Mouse (Mus musculus): ENCODE data around the gene Dennd1a. TPM values are rescaled to one million over a fixed set of nuclear protein-coding genes. Genes with fewer than 3 reads are reported as not detected.

The Dennd1a gene
- polyA plus RNA-seq, 1 experiment: 44.5 TPM

GRCm38 (mm10) chr2:38093242-38093641, 193.9 kb downstream of the Dennd1a start:
- Histone ChIP-seq H3K4me3 (ENCODE audit: insufficient read depth, low read length) (no peak overlapping the region), H3K27ac (ENCODE audit: insufficient read depth, low read length) (no peak overlapping the region), H3K4me1 (ENCODE audit: control insufficient read depth, insufficient read depth, low read length) (no peaks in the 10 kb centered on the region)
- no peak for TF ChIP-seq CTCF (IDR thresholded peaks at IDR 0.05; ENCODE audit: extremely low read depth, insufficient read depth, low read length)
- no peak for TF ChIP-seq POLR2A (IDR thresholded peaks at IDR 0.05; ENCODE audit: extremely low read depth, insufficient read depth, low read length)

GRCm38 (mm10) chr2:38088346-38088745, 198.8 kb downstream of the Dennd1a start:
- Histone ChIP-seq H3K27ac (ENCODE audit: insufficient read depth, low read length) (no peak overlapping the region), H3K4me3 (ENCODE audit: insufficient read depth, low read length) (no peak overlapping the region), H3K4me1 (ENCODE audit: control insufficient read depth, insufficient read depth, low read length) (no peaks in the 10 kb centered on the region)
- TF ChIP-seq POLR2A (IDR thresholded peaks at IDR 0.05; ENCODE audit: extremely low read depth, insufficient read depth, low read length) (no peak), CTCF (IDR thresholded peaks at IDR 0.05; ENCODE audit: extremely low read depth, insufficient read depth, low read length) (no peak)

- Histone ChIP-seq H3K4me1 (ENCODE audit: control insufficient read depth, insufficient read depth, low read length) (no peaks in the 10 kb centered on the region), H3K27ac (ENCODE audit: insufficient read depth, low read length) (no peak overlapping the region), H3K4me3 (ENCODE audit: insufficient read depth, low read length) (no peak overlapping the region)
- no peak for TF ChIP-seq POLR2A (IDR thresholded peaks at IDR 0.05; ENCODE audit: extremely low read depth, insufficient read depth, low read length)
- no peak for TF ChIP-seq CTCF (IDR thresholded peaks at IDR 0.05; ENCODE audit: extremely low read depth, insufficient read depth, low read length)
Observed at GRCm38 (mm10) chr2:38085058-38085457, 202.1 kb downstream of the Dennd1a start.

- Histone ChIP-seq H3K27ac (ENCODE audit: insufficient read depth, low read length) (no peak overlapping the region), H3K4me1 (ENCODE audit: control insufficient read depth, insufficient read depth, low read length) (no peaks in the 10 kb centered on the region), H3K4me3 (ENCODE audit: insufficient read depth, low read length) (no peak overlapping the region)
- TF ChIP-seq CTCF (IDR thresholded peaks at IDR 0.05; ENCODE audit: extremely low read depth, insufficient read depth, low read length) (no peak), POLR2A (IDR thresholded peaks at IDR 0.05; ENCODE audit: extremely low read depth, insufficient read depth, low read length) (no peak)
Observed at GRCm38 (mm10) chr2:38083251-38083650, 203.9 kb downstream of the Dennd1a start.

GRCm38 (mm10) chr2:38074495-38074894, 212.7 kb downstream of the Dennd1a start:
- H3K27ac ChIP-seq (ENCODE audit: insufficient read depth, low read length): no peak overlapping the region
- H3K4me3 ChIP-seq (ENCODE audit: insufficient read depth, low read length): no peak overlapping the region
- TF ChIP-seq POLR2A (IDR thresholded peaks at IDR 0.05; ENCODE audit: extremely low read depth, insufficient read depth, low read length): no peak
- no peak for TF ChIP-seq CTCF (IDR thresholded peaks at IDR 0.05; ENCODE audit: extremely low read depth, insufficient read depth, low read length)

GRCm38 (mm10) chr2:38072061-38072460, 215.1 kb downstream of the Dennd1a start:
- H3K4me3 ChIP-seq (ENCODE audit: insufficient read depth, low read length): no peak overlapping the region
- no peak overlapping the region for H3K27ac ChIP-seq (ENCODE audit: insufficient read depth, low read length)
- H3K4me1 ChIP-seq (ENCODE audit: control insufficient read depth, insufficient read depth, low read length): no peaks in the 10 kb centered on the region; the same call in 1 of the 2 replicates
- TF ChIP-seq CTCF (IDR thresholded peaks at IDR 0.05; ENCODE audit: extremely low read depth, insufficient read depth, low read length) (no peak), POLR2A (IDR thresholded peaks at IDR 0.05; ENCODE audit: extremely low read depth, insufficient read depth, low read length) (no peak)

More at GRCm38 (mm10) chr2:38074495-38074894, 212.7 kb downstream of the Dennd1a start:
- no peaks in the 10 kb centered on the region; the same call in 1 of the 2 replicates for H3K4me1 ChIP-seq (ENCODE audit: control insufficient read depth, insufficient read depth, low read length)

GRCm38 (mm10) chr2:38068171-38068572, 219.0 kb downstream of the Dennd1a start:
- no peak for TF ChIP-seq CTCF (IDR thresholded peaks at IDR 0.05; ENCODE audit: extremely low read depth, insufficient read depth, low read length)
- no peak for TF ChIP-seq POLR2A (IDR thresholded peaks at IDR 0.05; ENCODE audit: extremely low read depth, insufficient read depth, low read length)
- Histone ChIP-seq H3K4me3 (ENCODE audit: insufficient read depth, low read length) (no peak overlapping the region), H3K4me1 (ENCODE audit: control insufficient read depth, insufficient read depth, low read length) (no peaks in the 10 kb centered on the region)

GRCm38 (mm10) chr2:38065914-38066313, 221.3 kb downstream of the Dennd1a start:
- H3K4me3 ChIP-seq (ENCODE audit: insufficient read depth, low read length): no peak overlapping the region
- H3K27ac ChIP-seq (ENCODE audit: insufficient read depth, low read length): no peak overlapping the region
- no peak for TF ChIP-seq POLR2A (IDR thresholded peaks at IDR 0.05; ENCODE audit: extremely low read depth, insufficient read depth, low read length)
- TF ChIP-seq CTCF (IDR thresholded peaks at IDR 0.05; ENCODE audit: extremely low read depth, insufficient read depth, low read length): no peak
- no peaks in the 10 kb centered on the region; the same call in 1 of the 2 replicates for H3K4me1 ChIP-seq (ENCODE audit: control insufficient read depth, insufficient read depth, low read length)

More at GRCm38 (mm10) chr2:38068171-38068572, 219.0 kb downstream of the Dennd1a start:
- H3K27ac ChIP-seq (ENCODE audit: insufficient read depth, low read length): no peak overlapping the region

- no peak overlapping the region for H3K27ac ChIP-seq (ENCODE audit: insufficient read depth, low read length)
- H3K4me3 ChIP-seq (ENCODE audit: insufficient read depth, low read length): no peak overlapping the region
- no peaks in the 10 kb centered on the region; the same call in 1 of the 2 replicates for H3K4me1 ChIP-seq (ENCODE audit: control insufficient read depth, insufficient read depth, low read length)
- TF ChIP-seq POLR2A (IDR thresholded peaks at IDR 0.05; ENCODE audit: extremely low read depth, insufficient read depth, low read length) (no peak), CTCF (IDR thresholded peaks at IDR 0.05; ENCODE audit: extremely low read depth, insufficient read depth, low read length) (no peak)
Observed at GRCm38 (mm10) chr2:38064266-38064665, 222.9 kb downstream of the Dennd1a start.

GRCm38 (mm10) chr2:38062156-38062555, 225.0 kb downstream of the Dennd1a start:
- H3K4me1 ChIP-seq (ENCODE audit: control insufficient read depth, insufficient read depth, low read length): no peaks in the 10 kb centered on the region; the same call in 1 of the 2 replicates
- H3K4me3 ChIP-seq (ENCODE audit: insufficient read depth, low read length): no peak overlapping the region
- H3K27ac ChIP-seq (ENCODE audit: insufficient read depth, low read length): no peak overlapping the region
- TF ChIP-seq POLR2A (IDR thresholded peaks at IDR 0.05; ENCODE audit: extremely low read depth, insufficient read depth, low read length): no peak
- TF ChIP-seq CTCF (IDR thresholded peaks at IDR 0.05; ENCODE audit: extremely low read depth, insufficient read depth, low read length): no peak
